Mouse (Mus musculus) myocyte (in vitro differentiated cells): Measurements from ENCODE around the gene Lrrc42. TPM values are rescaled to one million over a fixed set of nuclear protein-coding genes. Genes with fewer than 3 reads are reported as not detected.

Source experiments
- H3K27me3 ChIP-seq: one replicate; pipeline ENCODE4 v1.6.1; 2011; ENCODE audit not compliant: control insufficient read depth, insufficient read depth, insufficient read length
- H3K36me3 ChIP-seq: one replicate; pipeline ENCODE4 v1.6.1; 2011; ENCODE audit not compliant: control insufficient read depth, insufficient read depth
- H3K4me2 ChIP-seq: one replicate; pipeline ENCODE4 v1.6.1; 2011; ENCODE audit warnings: low read depth, control low read depth
- H3K4me3 ChIP-seq: one replicate; pipeline ENCODE4 v1.5.1; 2011; ENCODE audit warnings: mild to moderate bottlenecking, control low read depth, moderate library complexity
- H3K79me2 ChIP-seq: one replicate; pipeline ENCODE4 v1.6.1; 2011; ENCODE audit not compliant: control insufficient read depth, insufficient read depth
- H3ac ChIP-seq: one replicate; pipeline ENCODE4 v1.6.1; 2011; ENCODE audit not compliant: control insufficient read depth, insufficient read length
- CEBPB ChIP-seq: IDR thresholded peaks from 2 replicates; pipeline ENCODE4 v1.6.1; 2011; ENCODE audit warnings: mild to moderate bottlenecking, moderate library complexity; ENCODE audit not compliant: poor library complexity, insufficient read depth, severe bottlenecking
- E2F4 ChIP-seq: IDR thresholded peaks from one replicate; pipeline ENCODE4 v1.6.1; 2011; ENCODE audit warnings: mild to moderate bottlenecking, control low read depth, moderate library complexity; ENCODE audit not compliant: insufficient read depth
- MAX ChIP-seq: IDR thresholded peaks from one replicate; pipeline ENCODE4 v1.6.1; 2011; ENCODE audit warnings: low read depth, mild to moderate bottlenecking, control low read depth
- MYOD1 ChIP-seq, 3 experiments: IDR thresholded peaks; one replicate each; pipeline ENCODE4 v1.6.1; 2011; ENCODE audit warnings: control low read depth in 2 of 3, low read depth in 2 of 3, mild to moderate bottlenecking in 2 of 3, moderate library complexity in 1 of 3; ENCODE audit not compliant: insufficient read length in 2 of 3, control insufficient read depth in 1 of 3
- MYOG ChIP-seq, 3 experiments: IDR thresholded peaks; one replicate each; pipeline ENCODE4 v1.6.1; 2011; ENCODE audit warnings: control low read depth in 2 of 3, low read depth in 2 of 3, mild to moderate bottlenecking in 2 of 3; ENCODE audit not compliant: insufficient read length in 2 of 3, control insufficient read depth in 1 of 3, insufficient read depth in 1 of 3
- POLR2A ChIP-seq: IDR thresholded peaks from one replicate; pipeline ENCODE4 v1.6.1; 2011; ENCODE audit warnings: low read depth, mild to moderate bottlenecking, control low read depth, moderate library complexity; ENCODE audit not compliant: insufficient read length
- POLR2AphosphoS2 ChIP-seq: IDR thresholded peaks from one replicate; pipeline ENCODE4 v1.6.1; 2011; ENCODE audit warnings: low read depth, control low read depth; ENCODE audit not compliant: insufficient read length
- REST ChIP-seq: IDR thresholded peaks from one replicate; pipeline ENCODE4 v1.6.1; 2011; ENCODE audit warnings: mild to moderate bottlenecking, control low read depth, moderate library complexity; ENCODE audit not compliant: insufficient read depth, insufficient read length
- SRF ChIP-seq: IDR thresholded peaks from one replicate; pipeline ENCODE4 v1.6.1; 2011; ENCODE audit warnings: low read depth; ENCODE audit not compliant: control insufficient read depth, insufficient read length
- TCF12 ChIP-seq: IDR thresholded peaks from one replicate; pipeline ENCODE4 v1.6.1; 2011; ENCODE audit warnings: mild to moderate bottlenecking, control low read depth; ENCODE audit not compliant: poor library complexity, insufficient read depth, severe bottlenecking
- TCF3 ChIP-seq: IDR thresholded peaks from one replicate; pipeline ENCODE4 v1.6.1; 2011; ENCODE audit warnings: low read depth, control low read depth; ENCODE audit not compliant: insufficient read length
- USF1 ChIP-seq: IDR thresholded peaks from one replicate; pipeline ENCODE4 v1.6.1; 2011; ENCODE audit warnings: low read depth, mild to moderate bottlenecking, control low read depth, moderate library complexity
- polyA plus RNA-seq: library from polyadenylated mRNA; unstranded; fragments of >200 nt; fragmentation: generic; extraction: Trizol; gene quantifications from one replicate; pipeline ENCODE4 v1.2.1, GENCODE M21; 2012; ENCODE audit warnings: missing spikeins

The Lrrc42 gene
- polyA plus RNA-seq, 1 experiment, result 31.2 TPM

- TF ChIP-seq POLR2AphosphoS2 (no peak), TCF12 (no peak), REST (no peak), E2F4 (no peak), MYOD1 (IDR thresholded peaks at IDR 0.05; ENCODE audit: control insufficient read depth in 1 of 3, insufficient read length in 2 of 3, low read depth in 2 of 3) (no peak), MYOG (IDR thresholded peaks at IDR 0.05; ENCODE audit: control insufficient read depth in 1 of 3, insufficient read depth in 1 of 3, insufficient read length in 2 of 3, low read depth in 2 of 3) (no peak), CEBPB (no peak), SRF (no peak), MAX (no peak), POLR2A (no peak), TCF3 (no peak), USF1 (no peak)
- H3K79me2 ChIP-seq, result no peaks in the 10 kb centered on the region
Measured at GRCm38 (mm10) chr4:107223225-107224204, 29.8 kb downstream of the Lrrc42 start.

GRCm38 (mm10) chr4:107221524-107221923 lies 31.8 kb downstream of the Lrrc42 start:
- Histone ChIP-seq H3K27me3 (no peaks in the 10 kb centered on the region), H3K79me2 (no peaks in the 10 kb centered on the region), H3ac (no peak overlapping the region), H3K4me3 (no peak overlapping the region), H3K36me3 (no peaks in the 10 kb centered on the region), H3K4me2 (no peak overlapping the region)
- TF ChIP-seq REST (no peak), E2F4 (no peak), USF1 (no peak), MYOD1 (IDR thresholded peaks at IDR 0.05; ENCODE audit: control insufficient read depth in 1 of 3, insufficient read length in 2 of 3, low read depth in 2 of 3) (no peak), CEBPB (no peak), MYOG (IDR thresholded peaks at IDR 0.05; ENCODE audit: control insufficient read depth in 1 of 3, insufficient read depth in 1 of 3, insufficient read length in 2 of 3, low read depth in 2 of 3) (no peak), TCF3 (no peak), POLR2AphosphoS2 (no peak), POLR2A (no peak), MAX (no peak), SRF (no peak)

More at GRCm38 (mm10) chr4:107223225-107224204, 29.8 kb downstream of the Lrrc42 start:
- Histone ChIP-seq H3K27me3 (no peaks in the 10 kb centered on the region), H3K4me3 (no peak overlapping the region), H3K4me2 (peak overlapping the region; percentile 40), H3ac (no peak overlapping the region), H3K36me3 (no peaks in the 10 kb centered on the region)

- Histone ChIP-seq H3ac (no peak overlapping the region), H3K4me2 (no peak overlapping the region), H3K4me3 (no peak overlapping the region), H3K79me2 (no peaks in the 10 kb centered on the region), H3K27me3 (no peaks in the 10 kb centered on the region), H3K36me3 (no peaks in the 10 kb centered on the region)
- TF ChIP-seq USF1 (no peak), POLR2A (no peak), TCF12 (no peak), SRF (no peak), MYOD1 (IDR thresholded peaks at IDR 0.05; ENCODE audit: control insufficient read depth in 1 of 3, insufficient read length in 2 of 3, low read depth in 2 of 3) (peak in 1 of 3 experiments; percentile 35), REST (no peak), MAX (no peak), MYOG (IDR thresholded peaks at IDR 0.05; ENCODE audit: control insufficient read depth in 1 of 3, insufficient read depth in 1 of 3, insufficient read length in 2 of 3, low read depth in 2 of 3) (peak in 2 of 3 experiments; percentile 73 to 79)
Measured at GRCm38 (mm10) chr4:107217574-107217973, 35.8 kb downstream of the Lrrc42 start.

GRCm38 (mm10) chr4:107213279-107214011 lies 39.9 kb downstream of the Lrrc42 start:
- Histone ChIP-seq H3ac (no peak overlapping the region), H3K4me2 (no peak overlapping the region), H3K79me2 (no peaks in the 10 kb centered on the region), H3K36me3 (no peaks in the 10 kb centered on the region), H3K4me3 (no peak overlapping the region), H3K27me3 (no peaks in the 10 kb centered on the region)
- TF ChIP-seq POLR2AphosphoS2 (no peak), TCF3 (no peak), MYOD1 (IDR thresholded peaks at IDR 0.05; ENCODE audit: control insufficient read depth in 1 of 3, insufficient read length in 2 of 3, low read depth in 2 of 3) (no peak), SRF (no peak), CEBPB (no peak), E2F4 (no peak), MYOG (IDR thresholded peaks at IDR 0.05; ENCODE audit: control insufficient read depth in 1 of 3, insufficient read depth in 1 of 3, insufficient read length in 2 of 3, low read depth in 2 of 3) (no peak), USF1 (no peak), REST (no peak), POLR2A (no peak)
